Mouse (Mus musculus) heart, adult 9 months (tissue): Measurements from ENCODE around the gene Anapc5.

Experiments
- DNase-seq, 2 experiments: peaks; one replicate each; pipeline ENCODE4 v3.0.0; 2022; ENCODE audit warnings: low spot score in 2 of 2

Gene Anapc5

DNA sequence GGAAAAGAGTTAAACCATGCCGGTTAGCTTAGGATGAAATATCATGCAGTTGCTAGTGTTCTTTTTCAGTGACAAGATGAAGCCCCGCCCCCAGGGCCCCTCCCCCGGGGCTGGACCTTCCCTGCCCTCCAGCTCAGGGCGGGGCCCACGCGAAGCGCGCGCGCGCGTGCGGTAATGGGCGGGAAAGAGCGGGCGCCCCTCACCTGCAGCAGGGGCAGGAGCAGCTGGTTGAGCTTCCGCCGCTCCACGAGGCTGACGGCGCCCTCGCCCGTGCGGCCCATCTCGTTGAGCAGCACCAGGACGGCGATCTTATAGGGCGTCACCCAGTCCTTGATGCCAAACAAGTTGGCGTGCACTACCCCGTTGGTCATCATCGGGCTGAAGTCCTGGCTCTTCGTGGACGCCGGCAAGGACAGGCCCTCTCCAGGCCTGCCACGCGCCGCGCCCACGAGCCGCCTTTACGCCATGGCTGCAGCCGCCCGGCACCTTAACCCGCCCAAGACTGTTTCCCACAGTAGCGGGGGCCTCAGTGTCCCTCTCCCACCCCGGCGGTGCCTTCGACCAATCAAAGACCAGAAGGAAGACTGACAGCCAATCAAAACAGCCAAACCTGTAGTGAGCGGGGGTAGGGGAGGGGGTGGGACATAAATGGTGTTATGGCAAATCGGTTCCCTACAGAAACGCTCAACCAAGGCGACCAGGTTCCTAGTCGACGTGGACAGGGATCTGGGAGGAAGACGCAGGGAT, at the start of gene Anapc5:
Anapc5 (minus strand) TSS at position 563 of the 747 bp plus-strand sequence.
- peak; percentile 94 to 97 for DNase-seq

DNA sequence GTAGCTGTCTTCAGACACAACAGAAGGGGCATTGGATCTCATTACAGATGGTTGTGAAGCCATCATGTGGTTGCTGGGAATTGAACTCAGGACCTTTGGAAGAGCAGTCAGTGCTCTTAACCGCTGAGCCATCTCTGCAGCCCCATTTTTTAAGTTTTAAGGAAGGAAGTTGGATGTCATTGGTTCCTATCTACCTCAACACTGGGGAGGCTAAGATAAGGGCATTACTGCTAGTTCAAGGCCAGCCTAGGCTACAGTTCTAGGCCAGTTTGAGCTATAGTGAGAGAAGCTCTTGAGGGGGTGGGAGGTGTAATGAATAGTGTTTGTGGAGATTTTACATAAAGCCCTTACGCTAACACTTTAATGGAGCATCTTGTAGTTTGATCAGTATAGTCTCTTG, 41.9 kb upstream of the Anapc5 start:
- no peak for DNase-seq

DNA sequence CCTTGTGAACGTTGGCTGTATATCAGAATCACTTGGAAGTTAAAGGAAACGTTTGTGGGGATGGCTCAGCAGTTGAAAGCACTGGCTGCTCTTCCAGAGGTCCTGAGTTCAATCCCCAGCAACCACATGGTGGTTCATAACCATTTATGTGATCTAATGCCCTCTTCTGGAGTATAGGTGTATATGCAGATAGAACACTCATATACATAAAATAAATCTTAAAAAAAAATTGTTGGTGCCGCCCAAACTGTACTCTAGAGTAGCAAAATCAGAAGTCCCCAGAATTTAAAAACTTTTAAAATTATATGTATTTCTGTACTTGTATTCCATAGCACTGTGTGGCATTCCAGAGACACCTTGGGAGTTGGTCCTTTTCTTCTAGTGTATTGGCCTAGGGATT, 34.7 kb upstream of the Anapc5 start:
- DNase-seq, result no peak

DNA sequence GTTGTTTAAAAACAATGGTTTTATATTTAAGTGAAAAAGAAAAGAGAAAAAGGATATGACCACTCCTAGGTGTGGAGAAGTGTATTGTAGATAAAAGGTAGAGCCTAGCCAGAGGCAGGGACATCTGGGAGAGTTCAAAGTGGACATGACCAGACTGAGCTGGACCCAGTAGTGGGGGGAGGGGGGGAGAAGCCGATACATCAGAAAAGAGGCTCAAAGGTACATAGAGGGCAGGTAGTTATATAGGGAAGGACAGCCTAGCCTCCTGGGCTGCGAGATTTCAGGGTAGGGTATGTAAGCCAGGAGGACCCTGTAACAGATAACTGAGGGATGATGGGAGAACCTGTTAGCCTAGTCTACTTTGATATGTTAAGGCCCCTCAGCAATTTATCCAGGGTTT, 31.5 kb upstream of the Anapc5 start:
- no peak for DNase-seq

DNA sequence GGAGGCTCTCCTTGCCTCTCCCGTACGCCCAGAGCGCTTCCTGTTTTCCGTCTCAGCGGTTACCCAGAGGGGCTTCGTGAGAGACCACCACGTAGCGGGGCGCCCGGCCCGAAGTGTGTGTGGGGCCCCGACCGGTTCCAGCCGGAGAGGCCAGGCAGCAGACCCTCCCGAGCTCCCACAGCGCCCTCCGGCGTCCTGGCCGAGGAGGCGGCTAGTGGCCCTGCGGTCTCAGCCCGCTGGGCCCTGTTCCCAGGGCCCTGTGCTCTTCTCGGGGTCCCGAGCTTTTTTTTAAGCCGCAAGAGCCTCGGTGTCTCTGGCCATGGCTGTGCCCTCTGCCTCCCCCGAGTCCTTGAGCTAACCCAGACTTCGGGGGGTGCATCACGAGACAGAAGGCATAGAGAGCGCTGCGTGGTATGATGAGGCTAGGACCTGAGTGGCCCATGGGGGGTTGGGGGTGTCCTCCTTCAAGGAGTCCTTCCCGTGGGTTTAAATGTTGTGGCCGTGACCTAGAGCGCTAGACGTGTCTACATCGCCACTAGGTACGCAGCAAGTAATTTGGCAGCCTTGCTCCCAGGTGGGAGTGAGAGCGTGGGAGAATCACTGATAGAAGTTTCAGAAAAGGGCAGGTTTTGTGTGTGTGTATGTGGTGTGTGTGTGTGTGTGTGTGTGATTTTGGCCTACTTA, 29.3 kb upstream of the Anapc5 start:
- peak in 1 of 2 experiments; percentile 33 for DNase-seq

DNA sequence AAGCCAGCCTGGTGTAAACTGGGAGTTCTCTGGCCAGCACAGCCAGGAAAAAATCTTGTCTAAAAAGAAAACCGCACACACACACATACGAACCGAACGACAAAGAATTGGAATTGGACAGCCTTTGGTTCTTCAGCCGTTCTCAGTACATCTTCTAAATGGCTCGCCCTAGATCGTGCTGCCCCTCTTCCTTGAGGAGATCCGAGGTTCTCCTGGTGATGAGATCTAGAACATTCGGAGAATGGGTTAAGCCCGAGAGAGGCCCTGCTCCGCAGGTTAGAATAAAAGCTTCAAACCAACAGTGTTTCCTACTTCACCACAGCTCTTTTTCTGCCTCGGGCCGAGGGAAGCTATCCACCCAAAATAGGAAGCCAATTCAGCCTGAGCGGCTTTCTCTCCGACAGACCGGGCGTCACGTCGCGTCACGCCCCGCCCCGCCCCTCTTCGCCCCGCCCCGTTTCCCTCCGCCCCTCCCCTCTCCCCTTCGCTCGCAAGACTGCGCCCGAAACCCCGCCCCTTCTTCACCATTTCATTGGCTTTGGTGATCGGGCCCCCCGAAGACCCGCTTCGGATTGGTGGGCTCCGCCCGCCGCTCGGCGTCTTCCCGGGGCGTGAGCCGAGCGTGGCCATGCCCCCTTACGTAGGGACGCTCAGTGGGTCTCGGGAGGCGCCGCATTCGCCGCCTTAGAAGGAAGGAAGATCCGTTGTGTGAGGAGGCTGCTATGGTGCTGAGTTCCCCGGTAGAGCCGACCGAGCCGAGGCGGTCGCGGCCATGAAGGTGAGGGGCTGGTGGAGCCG, 28.6 kb upstream of the Anapc5 start, which contains the start of gene Rnf34:
Rnf34 (plus strand) TSS at position 528 of the 798 bp plus-strand sequence.
- DNase-seq, result peak; percentile 97 to 98

DNA sequence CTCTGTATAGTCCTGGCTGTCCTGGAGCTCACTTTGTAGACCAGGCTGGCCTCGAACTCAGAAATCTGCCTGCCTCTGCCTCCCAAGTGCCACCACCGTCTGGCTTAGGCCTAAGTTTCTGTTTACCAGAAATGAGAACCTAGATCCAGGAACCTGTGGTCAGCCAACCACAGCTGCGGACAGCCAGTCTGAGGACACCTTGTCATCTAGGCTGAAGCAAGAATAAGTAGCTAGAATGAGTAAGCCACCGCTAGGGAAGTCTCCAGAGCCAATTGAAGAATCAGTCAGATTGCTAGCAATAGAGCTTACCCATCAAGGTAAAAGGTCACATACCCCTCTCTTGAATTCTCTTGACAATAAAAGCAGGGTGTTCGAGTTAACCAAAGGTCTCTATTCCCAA, 22.7 kb upstream of the Anapc5 start:
- DNase-seq, result no peak

DNA sequence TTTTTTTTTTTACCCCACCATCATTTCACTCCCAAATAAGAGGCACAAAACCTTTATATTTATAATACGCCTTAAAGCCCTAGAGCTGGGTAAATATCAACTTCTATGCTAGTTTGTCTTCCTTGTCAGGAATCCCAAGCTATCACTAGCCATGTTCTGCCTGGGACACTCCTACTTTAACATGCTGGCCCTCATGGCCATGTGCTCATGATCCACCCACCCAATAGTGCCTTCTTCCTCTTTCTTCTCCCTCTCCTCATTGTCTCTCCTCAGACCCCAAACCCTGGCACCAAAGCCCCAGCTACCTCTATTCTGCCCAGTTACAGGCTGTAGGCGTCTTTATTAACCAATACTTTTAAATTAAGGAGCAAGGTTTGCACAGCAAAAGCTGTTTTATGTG, 20.0 kb upstream of the Anapc5 start:
- DNase-seq, result no peak

DNA sequence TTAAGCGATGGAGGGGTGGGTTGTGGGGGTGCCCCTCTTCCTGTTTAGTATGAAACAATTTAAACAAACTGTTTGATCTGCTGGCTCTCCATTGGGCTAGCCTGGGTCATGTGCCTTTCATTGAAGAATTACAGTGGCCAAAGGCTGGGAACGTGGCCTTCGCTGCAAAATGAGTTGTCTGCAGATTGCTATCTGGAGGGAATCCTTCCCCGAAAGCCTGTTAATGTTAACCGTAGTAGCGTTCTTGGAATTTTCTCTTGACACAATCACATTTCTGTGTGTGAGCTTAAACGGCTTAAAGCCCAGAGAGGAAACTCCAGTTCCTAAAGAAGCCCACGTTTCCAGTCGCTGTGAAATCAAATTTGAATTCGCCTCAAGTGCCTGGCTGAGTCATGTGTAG, 11.9 kb upstream of the Anapc5 start:
- DNase-seq, result no peak

DNA sequence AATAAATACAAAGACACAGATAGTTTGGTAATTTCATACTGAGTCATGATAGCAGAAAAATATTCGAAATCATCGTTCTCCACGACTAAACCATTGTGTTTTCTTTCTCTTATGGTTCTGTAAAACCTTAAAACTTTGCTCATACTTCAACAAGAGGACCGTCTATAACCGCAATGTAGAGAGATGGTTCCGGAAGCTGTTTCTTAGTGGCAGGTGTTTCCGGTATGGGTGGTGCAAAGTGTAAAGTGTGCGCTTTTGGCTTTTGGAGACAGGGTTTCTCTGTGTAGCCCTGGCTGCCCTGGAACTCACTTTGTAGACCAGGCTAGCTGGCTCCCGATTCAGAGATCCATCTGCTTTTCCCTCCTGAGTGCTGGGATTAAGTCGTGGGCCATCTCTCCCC, 11.4 kb upstream of the Anapc5 start:
- DNase-seq, result no peak

DNA sequence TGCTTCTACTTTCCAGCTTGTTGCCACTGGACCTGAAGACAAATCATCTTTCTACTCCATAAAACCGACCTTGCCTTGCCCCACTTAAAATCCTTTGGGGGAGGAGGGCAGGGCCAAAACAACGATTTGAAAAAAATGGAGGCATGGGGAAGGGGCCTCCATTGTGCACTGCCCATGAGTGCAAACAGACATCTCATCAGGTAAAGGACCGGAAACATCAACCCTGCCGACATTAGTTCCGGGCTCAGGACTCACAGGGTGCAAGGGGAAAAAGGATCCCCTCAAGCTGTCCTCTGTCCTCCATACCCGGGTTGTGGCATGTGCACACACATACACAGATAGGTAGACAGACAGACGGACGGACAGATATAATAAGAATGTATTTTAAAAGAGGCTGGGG, 4.0 kb upstream of the Anapc5 start:
- DNase-seq, result no peak

DNA sequence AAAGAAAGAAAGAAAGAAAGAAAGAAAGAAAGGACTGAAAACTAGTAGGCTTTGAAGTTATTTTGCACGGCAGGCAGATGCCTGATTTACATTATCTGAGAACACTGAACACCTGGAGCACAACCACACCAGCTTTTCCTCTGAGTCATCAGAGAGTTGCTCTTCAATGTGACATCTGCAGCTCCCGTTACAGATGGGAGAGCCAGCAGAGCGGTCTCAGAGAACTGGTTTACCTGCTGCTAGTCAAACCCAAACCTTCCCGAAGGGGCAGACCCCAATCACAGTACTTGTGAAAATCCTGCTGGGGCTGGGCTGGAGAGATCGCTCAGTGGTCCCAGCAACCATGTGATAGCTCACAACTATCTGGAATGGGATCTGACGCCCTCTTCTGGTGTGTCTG, 3.3 kb upstream of the Anapc5 start:
- no peak for DNase-seq

DNA sequence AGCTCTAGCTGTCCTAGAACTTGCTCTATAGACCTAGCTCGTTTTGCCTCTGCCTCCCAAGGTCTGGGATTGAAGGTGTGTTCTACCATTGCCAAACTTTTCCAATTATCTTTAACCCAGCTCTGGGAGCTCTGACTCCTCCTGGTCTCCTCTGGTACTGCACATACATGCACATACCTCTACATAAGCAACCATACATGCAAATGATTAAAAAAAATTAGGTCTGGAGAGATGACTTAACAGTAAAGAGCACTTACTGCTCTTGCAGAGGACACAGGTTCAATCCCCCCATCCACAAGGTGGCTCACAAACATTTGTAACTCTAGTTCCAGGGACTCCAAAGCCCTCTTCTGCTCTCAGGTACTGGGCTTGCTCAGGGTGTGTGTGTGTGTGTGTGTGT, 2.8 kb upstream of the Anapc5 start:
- DNase-seq, result no peak

DNA sequence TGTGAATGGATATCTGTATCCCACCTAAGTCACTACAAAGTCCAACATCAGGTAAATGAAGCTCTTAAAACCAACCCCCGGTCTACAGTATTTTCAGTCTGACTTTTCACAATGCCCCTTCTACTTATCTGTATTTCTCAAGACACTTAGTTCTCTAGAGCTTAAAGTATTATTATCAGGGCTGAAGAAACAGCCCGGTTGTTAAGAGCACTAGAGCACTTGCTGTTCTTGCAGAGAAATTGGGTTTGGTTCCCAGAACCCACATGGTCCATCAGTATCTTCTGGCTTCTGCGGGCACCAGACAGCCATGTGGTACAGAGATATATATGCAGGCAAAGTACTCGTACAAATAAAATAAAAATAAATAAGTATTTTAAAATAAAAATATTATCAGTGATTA, 1.3 kb upstream of the Anapc5 start:
- DNase-seq, result no peak

DNA sequence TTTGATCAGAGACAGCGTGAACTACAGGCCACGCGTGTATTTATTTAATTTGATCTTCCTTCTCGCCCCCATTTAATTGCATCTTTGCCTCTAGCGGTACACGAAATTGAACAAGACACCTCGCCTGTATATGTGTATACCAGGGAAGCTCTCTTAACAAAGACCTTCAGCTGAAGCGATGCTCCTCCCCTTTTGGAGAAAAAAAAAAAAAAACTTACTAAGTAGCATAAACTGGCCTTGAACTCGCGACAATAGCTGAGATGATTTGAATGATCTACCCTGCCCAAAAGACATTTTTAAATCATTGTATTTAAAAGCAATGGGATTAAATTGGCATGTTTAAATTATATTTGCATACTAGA, 366 bp upstream of the Anapc5 start:
- DNase-seq, result no peak

DNA sequence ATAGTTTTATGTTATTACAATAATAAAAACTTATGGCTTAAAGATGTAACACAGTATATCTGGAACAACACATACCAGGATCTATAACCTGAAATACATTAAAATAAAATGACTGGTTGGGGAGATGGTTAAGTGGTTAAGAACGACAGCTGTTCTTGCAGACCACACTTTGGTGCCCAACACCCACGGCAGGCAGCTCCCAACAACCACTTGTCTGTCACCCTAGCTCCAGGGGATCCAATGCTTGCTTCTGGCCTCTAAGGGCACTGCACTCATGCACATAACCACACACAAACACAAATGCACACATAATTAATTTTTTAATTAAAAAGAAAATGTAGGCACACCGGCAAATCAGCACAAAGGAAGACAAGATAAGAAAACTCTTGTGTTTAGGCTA, 8.4 kb downstream of the Anapc5 start:
- DNase-seq, result no peak

DNA sequence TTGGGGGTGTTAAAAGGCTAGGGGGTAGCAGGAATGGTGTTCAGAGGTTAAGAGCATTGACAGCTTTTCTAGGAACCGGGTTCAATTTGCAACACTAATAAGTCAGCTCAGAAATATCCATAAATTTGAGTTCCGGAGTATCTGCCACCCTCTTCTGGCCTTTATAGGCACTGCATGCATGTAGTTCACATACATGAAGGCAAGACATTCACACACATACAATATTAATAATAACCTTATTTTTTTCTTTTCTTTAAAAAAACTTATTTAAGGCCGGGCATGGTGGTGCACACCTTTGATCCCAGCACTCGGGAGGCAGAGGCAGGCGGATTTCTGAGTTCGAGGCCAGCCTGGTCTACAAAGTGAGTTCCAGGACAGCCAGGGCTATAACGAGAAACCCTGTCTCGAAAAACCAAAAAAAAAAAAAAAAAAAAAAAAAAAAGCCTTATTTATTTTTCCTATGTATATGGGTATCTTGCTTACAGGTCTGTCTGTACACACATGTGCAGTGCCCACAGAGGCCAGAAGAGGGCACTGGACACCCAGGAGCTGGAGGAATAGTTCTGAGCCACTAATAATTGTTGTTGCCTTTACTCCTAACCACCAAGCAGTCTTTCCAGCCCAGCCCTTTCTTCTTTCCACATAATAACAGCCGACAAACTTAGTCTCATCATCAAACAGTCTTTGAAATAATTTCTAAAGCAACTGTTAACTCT, 9.6 kb downstream of the Anapc5 start:
- DNase-seq, result peak in 1 of 2 experiments; percentile 35

DNA sequence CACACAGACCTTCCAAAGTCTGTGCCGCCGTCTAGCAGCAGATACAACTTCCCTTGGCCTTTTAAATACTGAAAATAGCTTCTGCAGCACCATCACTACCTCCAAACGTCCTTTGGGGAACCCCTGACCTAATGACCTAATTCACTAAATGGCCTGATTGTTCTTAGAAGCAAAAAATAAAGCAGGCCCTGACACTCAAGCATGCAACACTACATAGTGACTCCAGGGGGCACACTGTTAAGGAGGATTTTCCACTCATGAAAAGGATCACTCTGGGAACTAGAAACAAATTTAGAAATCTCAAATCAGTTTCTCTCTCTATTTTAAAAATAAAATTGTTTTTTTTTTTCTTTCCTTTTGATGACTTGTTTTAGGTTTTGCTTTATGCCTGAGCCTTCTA, 15.6 kb downstream of the Anapc5 start:
- DNase-seq, result no peak

DNA sequence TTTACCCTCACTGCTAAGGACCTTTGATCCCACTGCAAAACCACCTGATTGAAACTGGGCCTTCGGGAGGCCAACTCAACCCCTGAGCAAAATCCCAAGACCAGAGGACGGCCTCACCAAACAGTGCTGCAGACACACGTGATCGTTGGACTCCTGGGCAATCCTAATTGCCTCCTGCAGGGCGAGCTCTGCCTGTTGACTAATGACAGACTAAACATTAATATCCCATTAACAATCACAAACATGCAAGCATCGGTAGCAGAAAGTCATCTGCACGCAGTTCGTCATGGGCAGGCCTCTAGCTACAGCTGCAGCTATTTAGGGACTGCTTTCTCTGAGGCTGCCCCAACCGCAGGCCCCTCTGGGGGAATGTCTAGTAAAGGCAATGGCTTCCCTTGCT, 18.4 kb downstream of the Anapc5 start:
- no peak for DNase-seq

DNA sequence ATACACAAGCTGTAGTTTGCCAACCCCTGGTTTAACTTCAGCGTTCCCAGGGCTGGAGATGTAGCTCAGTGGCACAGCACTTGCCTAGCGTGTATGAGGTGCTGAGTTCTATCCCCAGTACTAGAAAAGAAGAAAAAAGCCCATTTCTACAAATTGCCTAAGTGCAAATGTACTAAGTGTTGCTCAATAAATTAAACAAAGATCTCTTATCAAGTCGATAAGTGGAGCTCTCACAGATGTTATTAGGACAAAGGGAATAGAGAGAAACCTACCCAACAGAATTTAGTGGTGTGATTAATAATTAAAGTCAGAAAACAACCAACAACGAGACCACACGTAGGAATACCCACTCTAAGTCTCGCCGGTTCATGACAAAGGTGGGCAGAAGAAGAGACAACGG, 19.5 kb downstream of the Anapc5 start:
- DNase-seq, result no peak

DNA sequence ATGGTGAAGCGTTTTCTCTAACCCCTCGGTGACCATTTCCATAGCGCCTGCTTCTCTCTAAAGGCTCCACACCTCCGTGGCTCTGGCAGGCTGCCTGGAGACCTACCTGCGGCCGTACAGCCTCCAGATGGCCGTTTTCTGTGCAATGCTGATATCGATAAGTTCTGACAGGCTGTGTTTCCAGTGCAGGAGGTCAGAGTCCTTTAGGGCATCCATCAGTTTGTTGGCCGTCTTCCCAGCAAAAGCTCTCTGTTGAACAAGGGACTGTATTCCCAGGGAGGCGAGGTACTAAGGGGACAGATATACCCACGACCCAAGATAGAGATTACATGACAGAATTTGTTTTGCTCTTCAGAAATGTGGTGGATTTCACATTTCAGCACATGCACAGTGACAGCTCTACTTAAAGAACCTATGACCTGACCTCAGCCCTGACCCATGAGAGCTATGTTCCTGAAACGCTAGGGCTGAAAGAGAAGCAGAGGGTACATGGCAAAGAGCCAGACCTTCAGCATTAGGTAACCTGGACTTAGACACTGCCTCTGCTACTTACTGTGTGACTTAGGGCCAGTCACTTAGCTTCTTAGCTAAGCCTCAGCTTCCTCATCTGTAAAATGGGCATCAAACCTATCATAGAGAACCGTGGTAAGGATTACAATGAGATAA, 20.7 kb downstream of the Anapc5 start:
- DNase-seq, result no peak
